Mouse (Mus musculus): ENCODE measurements around the gene 1700025G04Rik. TPM values are rescaled to one million over a fixed set of nuclear protein-coding genes. Genes with fewer than 3 reads are reported as not detected.

The 1700025G04Rik gene
- total and polyA plus RNA-seq, 3 experiments: 1.5 to 19.5 (median 12.8) TPM

- Histone ChIP-seq H3K4me2 (ENCODE audit: insufficient read depth, low read depth, poor library complexity, severe bottlenecking) (no peak overlapping the region), H3K36me3 (replicated peaks in 1 of 2; ENCODE audit: control insufficient read depth in 1 of 2, insufficient read depth in 1 of 2, low read length in 1 of 2) (peaks cover 0 to 11% of the 10 kb centered on the region in 2 experiments), H3K4me1 (ENCODE audit: control insufficient read depth in 1 of 2, insufficient read depth in 2 of 2) (no peaks in the 10 kb centered on the region), H3K27ac (ENCODE audit: insufficient read depth, low read depth) (no peak overlapping the region), H3K9me3 (replicated peaks; ENCODE audit: low read length) (no peaks in the 10 kb centered on the region), H3K27me3 (replicated peaks) (no peaks in the 10 kb centered on the region), H3K79me2 (replicated peaks; ENCODE audit: control insufficient read depth, extremely low read depth, insufficient read depth, poor library complexity, severe bottlenecking) (no peaks in the 10 kb centered on the region), H3K9ac (ENCODE audit: insufficient read depth, low read depth) (no peak overlapping the region), H3K4me3 (replicated peaks in 1 of 3; ENCODE audit: low read depth in 2 of 3, low read length in 2 of 3, poor library complexity in 1 of 3) (no peak overlapping the region)
- in situ Hi-C loops (cut with MboI; ENCODE audit: low pct_ligation_motif_present, low pct_unique_long_range_greater_than_20kb, low sequenced_read_pairs): no loop called here
- DNase-seq (ENCODE audit: extremely low read depth): no peak
- TF ChIP-seq MAX (IDR thresholded peaks at IDR 0.05; ENCODE audit: low read length) (no peak), USF2 (conservative IDR thresholded peaks at IDR 0.05; ENCODE audit: low read depth, low read length) (no peak), POLR2A (IDR thresholded peaks at IDR 0.05; ENCODE audit: low read depth, low read length) (no peak), IRF4 (IDR thresholded peaks at IDR 0.05; ENCODE audit: low read depth, low read length) (no peak), MEF2A (IDR thresholded peaks at IDR 0.05; ENCODE audit: borderline replicate concordance, low read depth, low read length) (no peak), ZKSCAN1 (IDR thresholded peaks at IDR 0.05; ENCODE audit: borderline replicate concordance, low read depth, low read length) (no peak), NRF1 (IDR thresholded peaks at IDR 0.05; ENCODE audit: low read depth, low read length) (no peak), CHD1 (IDR thresholded peaks at IDR 0.05; ENCODE audit: low read depth, low read length) (no peak)
- dilution Hi-C loops (cut with MboI; ENCODE audit: extremely low pct_ligation_motif_present, extremely low pct_unique_long_range_greater_than_20kb, low sequenced_read_pairs): no loop called here
Observed at GRCm38 (mm10) chr1:151918806-151919357, 171.0 kb downstream of the 1700025G04Rik start.

GRCm38 (mm10) chr1:151917736-151918135, 172.2 kb downstream of the 1700025G04Rik start:
- Histone ChIP-seq H3K79me2 (replicated peaks; ENCODE audit: control insufficient read depth, extremely low read depth, insufficient read depth, poor library complexity, severe bottlenecking) (no peaks in the 10 kb centered on the region), H3K4me1 (ENCODE audit: control insufficient read depth in 1 of 2, insufficient read depth in 2 of 2) (no peaks in the 10 kb centered on the region), H3K4me2 (ENCODE audit: insufficient read depth, low read depth, poor library complexity, severe bottlenecking) (no peak overlapping the region), H3K4me3 (replicated peaks in 1 of 3; ENCODE audit: low read depth in 2 of 3, low read length in 2 of 3, poor library complexity in 1 of 3) (no peak overlapping the region), H3K9ac (ENCODE audit: insufficient read depth, low read depth) (no peak overlapping the region), H3K36me3 (replicated peaks in 1 of 2; ENCODE audit: control insufficient read depth in 1 of 2, insufficient read depth in 1 of 2, low read length in 1 of 2) (peaks cover 0 to 11% of the 10 kb centered on the region in 2 experiments), H3K27ac (ENCODE audit: insufficient read depth, low read depth) (no peak overlapping the region), H3K27me3 (replicated peaks) (no peaks in the 10 kb centered on the region), H3K9me3 (replicated peaks; ENCODE audit: low read length) (no peaks in the 10 kb centered on the region)
- DNase-seq (ENCODE audit: extremely low read depth): no peak
- in situ Hi-C loops (cut with MboI; ENCODE audit: low pct_ligation_motif_present, low pct_unique_long_range_greater_than_20kb, low sequenced_read_pairs) (no loop called here), dilution Hi-C loops (cut with MboI; ENCODE audit: extremely low pct_ligation_motif_present, extremely low pct_unique_long_range_greater_than_20kb, low sequenced_read_pairs) (no loop called here)
- no peak for TF ChIP-seq CHD1 (IDR thresholded peaks at IDR 0.05; ENCODE audit: low read depth, low read length)
- no peak for TF ChIP-seq HCFC1 (IDR thresholded peaks at IDR 0.05; ENCODE audit: low read depth, low read length)
- TF ChIP-seq MAX (IDR thresholded peaks at IDR 0.05; ENCODE audit: low read length): no peak
- no peak for TF ChIP-seq POLR2AphosphoS2 (IDR thresholded peaks at IDR 0.05; ENCODE audit: low read depth, low read length)
- TF ChIP-seq RAD21 (IDR thresholded peaks at IDR 0.05; ENCODE audit: low read depth, low read length): no peak
- TF ChIP-seq USF1 (IDR thresholded peaks at IDR 0.05; ENCODE audit: low read depth, low read length): no peak
- TF ChIP-seq ELF1 (IDR thresholded peaks at IDR 0.05; ENCODE audit: low read depth, low read length): no peak
- TF ChIP-seq ETS1 (conservative IDR thresholded peaks at IDR 0.05; ENCODE audit: low read depth, low read length): no peak
- TF ChIP-seq NELFE (IDR thresholded peaks at IDR 0.05; ENCODE audit: low read depth, low read length): no peak
- TF ChIP-seq MYC (IDR thresholded peaks at IDR 0.05; ENCODE audit: low read depth, low read length): no peak
- no peak for TF ChIP-seq MAZ (IDR thresholded peaks at IDR 0.05; ENCODE audit: low read depth, low read length)
- TF ChIP-seq KAT2A (IDR thresholded peaks at IDR 0.05; ENCODE audit: insufficient replicate concordance, low read length): no peak
- TF ChIP-seq ZMIZ1 (IDR thresholded peaks at IDR 0.05; ENCODE audit: low read depth, low read length): no peak
- TF ChIP-seq IRF4 (IDR thresholded peaks at IDR 0.05; ENCODE audit: low read depth, low read length): no peak
- TF ChIP-seq JUN (IDR thresholded peaks at IDR 0.05; ENCODE audit: insufficient read depth, low read depth, low read length): no peak
- TF ChIP-seq GABPA (IDR thresholded peaks at IDR 0.05; ENCODE audit: insufficient replicate concordance, low read depth, low read length): no peak
- no peak for TF ChIP-seq UBTF (IDR thresholded peaks at IDR 0.05; ENCODE audit: low read depth, low read length)
- no peak for TF ChIP-seq SMC3 (IDR thresholded peaks at IDR 0.05; ENCODE audit: low read depth, low read length)
